Mouse (Mus musculus): ENCODE results near the gene Hist1h2bm.
"Not testable (repeated sequence)": the region's sequence is repeated elsewhere in the genome, so short reads cannot be mapped to it uniquely, and the experiment has no call there.

Gene Hist1h2bm

DNA sequence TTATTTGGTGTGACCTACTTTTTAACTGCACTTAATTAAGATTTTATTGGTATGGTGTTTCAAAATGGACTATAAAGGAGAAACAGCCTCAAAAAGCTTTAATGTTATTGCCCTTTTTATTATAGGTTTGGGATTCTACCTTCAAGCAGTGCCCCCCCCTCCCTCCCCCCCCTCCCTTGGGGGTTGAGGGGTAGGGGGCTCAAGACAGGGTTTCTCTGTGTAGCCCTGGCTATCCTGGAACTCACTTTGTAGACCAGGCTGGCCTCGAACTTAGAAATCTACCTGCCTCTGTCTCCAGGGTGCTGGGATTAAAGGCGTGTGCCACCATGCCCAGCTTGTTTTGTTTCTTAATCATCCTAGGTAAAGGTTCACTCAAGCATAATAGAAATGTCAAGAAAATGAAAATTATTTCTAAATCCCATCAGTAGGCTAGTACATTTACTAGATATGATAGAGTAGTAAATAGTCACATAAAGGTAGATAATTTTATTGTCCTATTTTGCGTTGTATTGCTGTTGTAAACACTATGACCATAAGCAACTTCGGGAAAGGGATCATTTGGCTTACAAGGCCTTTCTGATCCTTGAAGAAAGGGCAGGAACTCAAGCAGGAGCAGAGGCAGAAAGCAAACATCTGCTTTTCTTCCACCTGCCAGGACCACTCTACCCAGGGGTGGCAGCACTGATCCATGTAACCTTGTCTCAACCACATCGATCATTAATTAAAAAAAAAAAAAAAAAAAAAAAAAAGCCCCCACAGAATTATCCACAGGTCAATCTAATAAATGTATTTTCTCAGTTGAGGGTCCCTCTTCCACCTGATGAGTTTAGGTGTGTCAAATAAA, 1.4 kb downstream of the Hist1h2bm start:
- in situ Hi-C loops (cut with MseI, MboI), result loop anchor here in 1 of 2 experiments (25.0 kb wide), 1 partner anchor 314 kb away; the partner anchor contains the start of genes Hist1h2ag, Hist1h2ah, Hist1h2bj and Hist1h2bk

DNA sequence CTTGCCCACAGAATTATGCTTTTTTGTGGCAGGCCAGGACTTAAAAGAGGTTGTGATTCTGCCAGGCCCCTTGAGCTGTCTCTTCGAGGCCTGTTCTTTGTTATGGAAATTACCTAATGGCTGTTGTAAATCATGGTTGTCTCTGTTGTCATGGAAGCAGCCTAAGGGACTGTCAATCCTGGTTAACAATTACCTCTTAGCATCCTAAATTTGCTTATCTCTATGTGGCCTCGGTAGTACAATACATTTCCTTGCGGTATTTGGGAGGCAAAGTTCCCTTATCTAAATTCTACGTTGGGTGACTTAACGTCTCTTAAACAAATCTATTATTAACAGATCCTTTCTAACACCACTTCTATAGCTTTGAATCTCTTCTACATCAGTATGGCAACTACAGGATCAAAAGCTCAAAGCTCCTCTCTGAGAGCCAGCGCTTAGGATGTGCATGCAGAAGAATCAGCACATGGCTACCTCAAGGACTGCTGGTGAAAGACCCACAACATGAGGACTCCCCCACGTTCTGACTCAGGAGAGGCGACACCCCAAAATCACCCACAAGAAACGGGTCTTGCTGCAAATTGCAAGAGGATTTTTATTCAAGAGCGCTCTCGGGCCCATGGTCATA, 6.2 kb downstream of the Hist1h2bm start:
- in situ Hi-C loops (cut with MseI, MboI), result no loop called here

GRCm38 (mm10) chr13:21729544-21729943, 7.7 kb downstream of the Hist1h2bm start:
- in situ Hi-C loops (cut with MseI, MboI), result no loop called here

- in situ Hi-C loops (cut with MseI, MboI), result no loop called here
Observed at GRCm38 (mm10) chr13:21733466-21733865, 11.6 kb downstream of the Hist1h2bm start.

- in situ Hi-C loops (cut with MseI, MboI), result no loop called here
Observed at GRCm38 (mm10) chr13:21734010-21734905, 12.4 kb downstream of the Hist1h2bm start.

DNA sequence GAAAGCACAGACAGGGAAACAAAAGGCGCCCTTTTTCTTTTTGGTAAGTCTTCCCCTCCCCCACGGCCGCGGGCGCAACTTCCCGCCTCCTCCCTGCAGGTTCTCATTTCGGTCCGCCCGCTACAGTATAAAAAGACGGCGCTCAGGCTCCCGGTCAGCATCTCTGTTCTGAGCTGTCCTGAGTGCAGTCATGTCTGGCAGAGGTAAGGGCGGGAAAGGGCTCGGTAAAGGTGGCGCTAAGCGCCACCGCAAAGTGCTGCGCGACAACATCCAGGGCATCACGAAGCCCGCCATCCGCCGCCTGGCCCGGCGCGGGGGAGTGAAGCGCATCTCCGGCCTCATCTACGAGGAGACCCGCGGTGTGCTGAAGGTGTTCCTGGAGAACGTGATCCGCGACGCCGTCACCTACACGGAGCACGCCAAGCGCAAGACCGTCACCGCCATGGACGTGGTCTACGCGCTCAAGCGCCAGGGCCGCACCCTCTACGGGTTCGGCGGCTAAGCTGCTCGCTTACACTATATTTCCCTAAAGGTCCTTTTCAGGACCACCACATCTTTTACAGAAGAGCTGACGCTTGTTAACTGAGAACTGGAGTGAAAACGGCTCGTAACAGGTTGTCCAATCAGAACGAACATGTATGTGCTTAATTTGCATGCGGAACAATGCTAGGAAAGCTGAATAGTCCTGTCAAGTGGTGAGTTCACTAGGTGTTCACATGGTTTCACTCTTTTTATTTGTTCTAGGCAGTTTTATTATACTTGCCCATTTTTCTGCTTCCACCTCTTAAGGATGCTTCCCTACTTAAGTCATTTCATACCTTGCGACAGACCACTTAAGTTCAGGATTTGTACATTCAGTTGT, 13.3 kb downstream of the Hist1h2bm start, which contains the start of gene Hist1h4j:
TSS of gene Hist1h4j (plus strand) at position 159 of the 862 bp plus-strand sequence.
- in situ Hi-C loops (cut with MseI, MboI), result not testable (repeated sequence)

DNA sequence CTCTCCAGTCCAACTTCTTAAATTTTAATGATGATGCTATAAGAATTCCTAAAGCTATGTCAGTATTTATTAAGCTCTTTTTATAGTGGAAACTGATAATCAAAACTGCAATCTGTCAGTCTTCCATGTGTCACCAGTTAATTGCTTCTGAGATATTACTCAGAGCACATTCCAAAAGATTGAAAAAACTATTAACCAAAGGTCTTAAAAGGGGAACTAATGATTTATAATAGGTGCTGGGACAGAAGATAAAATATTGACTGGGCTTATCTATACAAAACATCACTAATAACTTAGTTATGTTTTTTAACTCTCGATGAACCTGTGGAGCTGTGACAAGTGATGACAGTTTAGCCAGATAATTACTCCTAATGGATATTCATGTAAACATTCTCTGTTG, 23.2 kb downstream of the Hist1h2bm start:
- in situ Hi-C loops (cut with MseI, MboI), result no loop called here

GRCm38 (mm10) chr13:21749387-21750158, 27.7 kb downstream of the Hist1h2bm start:
- in situ Hi-C loops (cut with MseI, MboI), result no loop called here

- in situ Hi-C loops (cut with MseI, MboI), result not testable (repeated sequence)
Observed at GRCm38 (mm10) chr13:21750159-21751017, 28.5 kb downstream of the Hist1h2bm start, which contains the start of gene Hist1h4k. Gene Hist1h4k (minus strand): TSS chr13:21750505.

DNA sequence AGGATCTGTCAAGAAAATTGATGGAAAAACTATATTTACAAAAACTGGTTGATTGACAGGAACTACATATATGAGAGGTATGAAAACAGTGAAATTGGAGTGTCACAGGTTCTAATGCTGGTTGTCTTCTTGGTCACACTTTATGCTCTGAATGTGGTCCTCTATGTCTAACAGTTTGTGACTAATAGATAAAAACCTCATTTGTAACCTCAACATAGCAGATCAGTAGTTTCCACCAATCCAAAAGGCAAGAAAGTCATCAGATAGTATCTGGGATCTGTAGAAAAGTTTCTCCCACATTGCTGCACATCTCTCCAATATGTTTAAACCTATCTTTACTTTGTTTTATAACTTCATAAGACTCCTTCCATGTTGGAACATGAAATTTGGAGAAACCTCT, 29.6 kb downstream of the Hist1h2bm start:
- in situ Hi-C loops (cut with MseI, MboI), result no loop called here

GRCm38 (mm10) chr13:21751827-21752226, 30.0 kb downstream of the Hist1h2bm start:
- in situ Hi-C loops (cut with MseI, MboI), result no loop called here

DNA sequence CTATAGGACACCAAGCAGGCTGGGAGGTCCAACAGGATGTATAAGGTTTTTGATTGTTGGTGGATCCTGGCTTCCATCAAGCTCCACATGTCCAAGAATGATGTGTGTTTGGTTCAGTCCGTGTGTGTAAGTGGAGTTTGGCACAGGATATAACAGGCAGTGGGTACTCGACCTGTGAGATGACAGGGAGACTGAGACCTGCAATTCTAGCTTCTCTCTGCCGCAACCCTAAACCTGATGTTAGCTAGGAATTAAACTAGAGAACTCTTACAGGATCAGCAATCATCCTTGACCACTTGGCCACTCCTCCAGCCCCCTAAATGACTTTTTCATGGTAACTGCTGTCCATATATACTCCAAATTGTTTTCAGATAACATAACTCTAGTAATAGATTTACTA, 30.5 kb downstream of the Hist1h2bm start:
- in situ Hi-C loops (cut with MseI, MboI), result no loop called here

GRCm38 (mm10) chr13:21753051-21753523, 31.2 kb downstream of the Hist1h2bm start:
- in situ Hi-C loops (cut with MseI, MboI), result no loop called here

DNA sequence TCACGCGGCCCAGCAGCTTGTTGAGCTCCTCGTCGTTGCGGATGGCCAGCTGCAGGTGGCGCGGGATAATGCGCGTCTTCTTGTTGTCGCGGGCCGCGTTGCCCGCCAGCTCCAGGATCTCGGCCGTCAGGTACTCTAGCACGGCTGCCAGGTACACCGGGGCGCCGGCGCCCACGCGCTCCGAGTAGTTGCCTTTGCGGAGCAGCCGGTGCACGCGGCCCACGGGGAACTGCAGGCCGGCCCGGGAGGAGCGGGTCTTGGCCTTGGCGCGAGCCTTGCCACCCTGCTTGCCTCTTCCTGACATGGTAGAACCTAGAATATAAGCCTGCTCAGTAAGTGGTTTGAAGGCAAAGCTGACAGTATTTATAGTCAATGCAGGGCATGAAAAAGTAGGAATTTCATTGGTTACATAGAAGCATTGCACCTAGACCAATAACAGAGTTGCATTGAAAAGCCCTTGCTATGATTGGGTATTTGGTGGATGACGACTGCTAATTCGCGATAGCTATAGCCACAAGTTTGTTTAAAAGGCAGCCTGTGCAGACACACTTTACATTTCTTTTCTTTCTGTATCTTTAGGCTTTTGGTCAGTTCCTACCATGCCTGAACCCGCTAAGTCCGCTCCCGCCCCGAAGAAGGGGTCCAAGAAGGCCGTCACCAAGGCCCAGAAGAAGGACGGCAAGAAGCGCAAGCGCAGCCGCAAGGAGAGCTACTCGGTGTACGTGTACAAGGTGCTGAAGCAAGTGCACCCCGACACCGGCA, 31.9 kb downstream of the Hist1h2bm start, which contains the start of the genes Hist1h2ak and Hist1h2bn:
TSS of gene Hist1h2ak (minus strand) at position 304 of the 762 bp plus-strand sequence.
TSS of gene Hist1h2bn (plus strand) at position 600 of the 762 bp plus-strand sequence.
- in situ Hi-C loops (cut with MseI, MboI), result not testable (repeated sequence)

- in situ Hi-C loops (cut with MseI, MboI), result not testable (repeated sequence)
Observed at GRCm38 (mm10) chr13:21754294-21755001, 32.6 kb downstream of the Hist1h2bm start.

GRCm38 (mm10) chr13:21755707-21756106, 33.9 kb downstream of the Hist1h2bm start:
- in situ Hi-C loops (cut with MseI, MboI), result no loop called here

Measured in mouse trophoblast stem cell (cell line).